Mouse (Mus musculus) monocyte, adult 2 months (primary cell): ENCODE measurements at regions not wholly inside any gene's neighbourhood (a gene's known extent, or its start where the extent isn't known, plus 50 kb on each side); places are given as distances from the start of the nearest gene placed in this dataset.

Experiments used
- DNase-seq, 2 experiments: peaks; one replicate each; pipeline ENCODE4 v3.0.0; 2022; ENCODE audit warnings: low spot score in 2 of 2, low read depth in 1 of 2

GRCm38 (mm10) chr7:129979337-129979736 lies 387.7 kb downstream of the Wdr11 start:
- no peak for DNase-seq

GRCm38 (mm10) chr7:129980501-129980900 lies 388.8 kb downstream of the Wdr11 start:
- no peak for DNase-seq

DNA sequence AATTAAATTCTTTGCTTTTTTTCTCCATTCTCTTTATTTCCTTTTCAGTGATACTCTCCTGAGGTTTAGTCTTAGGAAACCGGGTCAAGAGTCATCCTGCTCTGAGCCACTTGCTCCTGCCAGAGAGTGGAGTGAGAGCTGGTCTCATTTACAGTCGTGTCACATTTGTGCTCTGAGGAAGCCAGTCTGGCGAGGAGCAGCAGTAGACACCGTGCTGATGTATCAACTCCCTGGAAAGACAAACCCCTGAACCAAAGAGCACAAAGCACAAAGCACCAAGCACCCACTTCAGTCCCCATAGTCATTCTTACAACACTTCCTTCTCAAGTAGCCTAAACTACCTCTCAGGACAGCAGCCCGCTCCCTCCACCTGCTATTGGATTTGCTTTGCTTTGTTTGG lies 390.7 kb downstream of the Wdr11 start:
- no peak for DNase-seq

DNA sequence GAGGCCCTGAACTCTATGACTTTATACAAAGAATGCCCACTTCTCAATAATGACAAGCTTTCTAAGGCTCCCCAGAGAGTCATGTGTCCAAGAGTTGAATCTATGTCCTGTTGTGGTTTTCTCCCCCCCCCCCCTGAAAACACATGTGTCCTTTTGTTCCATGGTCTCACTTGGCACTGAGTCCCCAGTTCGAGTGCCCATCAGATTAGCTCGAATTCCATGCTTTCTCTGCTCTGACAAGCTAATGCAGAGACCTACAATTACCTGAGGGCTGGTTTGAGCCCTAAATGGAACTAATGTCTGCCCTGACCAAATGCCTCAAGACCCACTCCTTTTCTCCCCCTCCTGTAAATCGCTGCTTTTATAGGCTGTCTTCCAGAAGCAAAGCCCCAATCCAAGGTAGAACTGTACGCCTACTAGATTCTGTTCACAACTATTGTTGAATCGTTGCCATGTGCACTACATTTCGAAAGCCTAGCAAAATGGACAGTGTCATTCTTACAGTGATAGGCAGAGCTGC lies 392.0 kb downstream of the Wdr11 start:
- no peak for DNase-seq

DNA sequence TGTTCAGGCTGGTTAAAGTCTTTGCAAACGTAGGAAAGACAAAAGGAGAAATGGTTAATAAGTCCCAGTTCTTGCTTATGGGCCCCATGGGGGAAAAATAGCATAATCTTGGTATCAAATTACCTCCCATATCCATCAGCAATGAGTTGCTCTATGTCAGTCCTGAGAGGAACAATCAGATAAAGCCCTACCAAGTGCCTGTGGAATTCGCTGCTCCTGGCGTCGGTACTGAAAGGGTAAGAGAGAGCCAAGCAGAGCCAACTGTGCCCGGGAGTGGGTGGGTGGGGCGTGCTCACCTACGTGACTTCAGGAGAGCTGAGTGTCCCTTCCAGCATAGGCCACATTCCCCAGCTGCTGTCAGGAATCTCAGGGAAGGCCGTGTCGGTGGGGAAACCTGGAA lies 392.7 kb downstream of the Wdr11 start:
- DNase-seq: no peak

DNA sequence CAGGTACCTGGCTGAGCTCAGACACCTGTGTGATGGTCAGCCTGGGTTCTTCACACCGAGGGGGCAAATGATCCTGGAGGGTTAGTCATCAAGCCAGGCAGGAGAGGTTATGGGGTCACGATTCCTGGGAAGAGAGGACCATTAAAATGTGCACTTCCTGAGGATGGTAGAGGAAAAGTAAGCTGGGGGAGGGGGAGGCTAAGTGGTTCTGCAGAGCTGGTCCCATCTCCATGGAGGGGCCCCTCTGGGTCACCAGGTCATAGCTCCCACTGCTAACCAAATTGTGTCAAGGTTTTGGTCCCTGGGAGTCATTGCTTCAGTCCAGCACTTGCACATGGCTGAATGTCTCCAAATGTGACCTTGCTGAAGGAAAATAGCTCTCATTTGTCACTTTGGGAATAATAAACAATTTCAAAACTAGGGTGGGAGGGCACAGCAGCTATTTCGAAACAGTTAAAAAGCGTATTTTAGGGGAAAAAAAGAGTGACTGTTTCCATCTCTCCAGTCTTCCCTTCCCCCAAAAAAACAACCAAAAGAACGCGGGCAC lies 395.5 kb downstream of the Wdr11 start:
- no peak for DNase-seq

GRCm38 (mm10) chr7:129987713-129988112 lies 396.1 kb downstream of the Wdr11 start:
- no peak for DNase-seq

GRCm38 (mm10) chr7:129993446-129994223 lies 402.0 kb downstream of the Wdr11 start:
- no peak for DNase-seq

DNA sequence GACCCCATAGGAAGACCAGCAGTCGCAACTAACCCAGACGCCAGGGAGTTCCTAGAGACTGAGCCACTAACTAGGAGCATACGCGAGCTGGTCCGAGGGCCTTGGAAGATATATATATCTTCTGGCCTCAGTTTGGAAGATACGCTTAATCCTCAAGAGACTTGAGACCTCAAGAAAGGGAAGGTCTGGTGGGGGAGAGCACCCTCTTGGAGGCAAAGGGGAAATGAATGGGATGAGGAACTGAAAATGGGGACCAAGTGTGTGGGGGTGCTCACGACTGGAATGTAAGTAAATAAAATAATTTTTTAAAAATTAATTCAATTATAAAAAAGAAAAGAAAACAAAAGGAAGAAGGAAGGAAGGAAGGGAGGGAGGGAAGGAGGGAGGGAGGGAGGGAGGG lies 403.9 kb downstream of the Wdr11 start:
- peak in 1 of 2 experiments; percentile 9 for DNase-seq

DNA sequence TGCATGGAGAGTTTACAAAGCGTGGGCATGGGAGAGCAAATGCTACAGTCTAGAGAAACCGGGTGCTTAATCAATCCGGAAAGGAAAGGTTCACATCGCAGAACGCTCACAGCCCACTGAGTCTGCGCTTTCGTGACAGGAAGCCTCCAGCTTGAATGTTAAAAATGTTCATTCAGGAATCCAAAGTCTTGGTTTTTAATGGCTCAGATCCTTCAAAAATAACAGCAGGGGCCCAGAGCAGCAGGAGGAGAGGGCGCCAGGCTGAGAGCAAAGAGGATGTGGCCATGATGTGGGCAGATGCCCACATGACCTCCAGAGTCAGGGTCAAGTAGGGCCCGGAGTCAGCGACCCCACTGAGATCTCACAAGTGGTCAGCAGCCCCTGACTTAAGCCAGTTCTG lies 409.4 kb downstream of the Wdr11 start:
- DNase-seq: no peak

GRCm38 (mm10) chr7:130002002-130002401 lies 410.3 kb downstream of the Wdr11 start:
- no peak for DNase-seq

- no peak for DNase-seq
These were observed 413.7 kb downstream of the Wdr11 start for GRCm38 (mm10) chr7:130005406-130005805.

GRCm38 (mm10) chr7:130007993-130008583 lies 416.4 kb downstream of the Wdr11 start:
- no peak for DNase-seq

GRCm38 (mm10) chr7:130008591-130009418 lies 417.1 kb downstream of the Wdr11 start:
- no peak for DNase-seq

DNA sequence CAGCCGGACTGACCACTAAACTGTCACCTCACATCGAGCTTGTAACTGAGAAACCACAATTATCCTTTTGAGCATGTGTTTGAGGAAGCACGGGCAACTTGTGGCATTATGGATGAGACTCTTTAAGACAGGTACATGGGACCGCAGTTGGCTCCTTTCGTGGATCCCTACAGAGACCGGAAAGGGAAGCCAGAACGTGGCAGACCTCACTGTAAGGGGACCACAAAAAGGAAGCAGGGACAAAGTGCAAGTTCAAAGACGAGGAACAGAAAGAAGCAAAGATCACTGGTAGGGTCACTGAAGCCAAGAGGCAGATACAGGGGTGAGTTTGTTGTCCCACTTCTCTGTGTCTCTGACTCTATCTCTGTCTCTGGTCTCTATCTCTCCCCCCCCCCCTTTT lies 420.4 kb downstream of the Wdr11 start:
- no peak for DNase-seq

- no peak for DNase-seq
These were observed 421.4 kb downstream of the Wdr11 start for GRCm38 (mm10) chr7:130013109-130013508.

- no peak for DNase-seq
These were observed 422.9 kb downstream of the Wdr11 start for GRCm38 (mm10) chr7:130014609-130015008.

- no peak for DNase-seq
These were observed 423.8 kb downstream of the Wdr11 start for GRCm38 (mm10) chr7:130015375-130016014.

DNA sequence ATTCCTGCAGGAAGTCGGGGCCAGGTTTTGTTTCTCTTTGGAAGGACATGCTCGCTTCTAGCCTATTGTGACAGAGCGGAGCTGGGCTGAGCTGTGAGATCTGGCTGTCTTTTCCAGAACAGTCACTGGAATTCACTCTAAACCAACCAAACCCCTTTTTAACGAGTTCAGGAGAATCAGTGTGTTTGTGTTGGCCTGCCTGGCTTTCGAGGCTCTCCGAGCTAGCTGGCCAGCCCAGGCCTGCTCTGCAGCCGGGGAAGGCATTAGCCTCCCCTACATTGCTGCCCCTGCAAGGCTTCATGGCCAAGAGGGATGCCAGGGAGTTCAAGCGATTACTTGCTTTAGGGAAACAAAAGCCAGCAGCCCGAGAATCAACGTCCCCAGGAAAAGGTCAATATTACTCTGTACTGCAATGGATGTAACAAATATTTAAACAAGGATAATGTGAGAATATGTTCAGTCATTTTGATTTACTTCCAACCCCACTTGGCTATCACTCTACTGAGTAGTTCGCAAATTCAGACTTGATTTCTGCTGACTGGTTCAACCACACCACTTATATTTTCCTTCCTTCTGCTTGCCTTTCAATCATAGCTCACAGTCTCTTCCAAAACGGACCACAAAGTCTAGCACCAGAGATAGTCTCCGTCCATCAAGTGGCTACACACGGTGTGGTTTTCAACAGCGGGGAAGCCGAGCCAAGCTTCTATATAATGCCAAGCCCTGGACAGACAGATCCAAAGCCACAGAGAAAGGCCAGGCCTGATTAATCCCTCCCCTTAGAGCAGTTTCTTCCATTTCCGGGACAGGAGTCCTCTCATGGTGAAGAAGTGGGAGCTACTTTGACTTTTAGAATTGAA lies 424.6 kb downstream of the Wdr11 start:
- DNase-seq: no peak

- DNase-seq: no peak
These were observed 427.2 kb downstream of the Wdr11 start for GRCm38 (mm10) chr7:130018891-130019290.
